Mouse (Mus musculus): ENCODE data around the gene Ppp1r16b. TPM values are rescaled to one million over a fixed set of nuclear protein-coding genes. Genes with fewer than 3 reads are reported as not detected.

Gene Ppp1r16b
- polyA plus RNA-seq, 1 experiment from 2014 or later, result 6.0 TPM

DNA sequence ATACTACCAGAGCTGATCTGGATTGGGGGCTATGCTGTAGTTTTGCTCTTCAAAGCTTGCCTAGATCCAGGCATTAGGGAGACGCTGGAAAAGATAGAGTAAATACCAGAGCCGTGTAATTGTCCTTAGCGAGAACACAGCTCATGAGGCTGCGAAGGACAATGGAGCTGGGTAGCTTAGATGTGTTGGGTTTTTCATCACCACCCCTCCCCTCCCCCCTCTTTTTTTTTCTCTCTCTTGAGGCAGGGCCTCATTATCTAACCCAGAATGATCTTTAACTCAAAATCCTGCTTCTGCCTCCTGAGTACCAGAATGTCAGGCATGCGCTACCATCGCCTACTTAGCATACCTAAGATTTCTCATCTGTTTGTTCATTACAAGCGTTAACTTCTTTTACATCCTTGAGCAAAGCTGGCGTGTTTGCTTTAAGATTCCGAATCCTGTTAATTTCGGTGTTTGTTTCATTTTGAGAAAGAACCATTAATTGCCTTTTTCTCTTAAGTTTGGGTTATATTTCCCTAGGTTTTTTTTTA, 15.2 kb downstream of the Ppp1r16b start:
- Histone ChIP-seq H3K9ac (replicated peaks; ENCODE audit: low read depth, low read length) (no peak overlapping the region), H3K9me3 (ENCODE audit: control insufficient read depth, low read depth, low read length) (no peaks in the 10 kb centered on the region), H3K4me3 (ENCODE audit: low read depth, low read length) (no peak overlapping the region), H3K27me3 (ENCODE audit: control insufficient read depth, insufficient read depth, low read length) (no peaks in the 10 kb centered on the region), H3K27ac (ENCODE audit: low read length) (no peak overlapping the region), H3K4me1 (ENCODE audit: control insufficient read depth, insufficient read depth, low read length) (no peaks in the 10 kb centered on the region), H3K4me2 (replicated peaks; ENCODE audit: low read depth, low read length) (no peak overlapping the region), H3K36me3 (ENCODE audit: control insufficient read depth, insufficient read depth, low read length) (no peaks in the 10 kb centered on the region)
- ATAC-seq (ENCODE audit: insufficient number of reproducible peaks, insufficient read depth, low FRiP score, low read depth), result no peak
- WGBS, result 77% methylated on average over 10 of the region's 10 CpGs

DNA sequence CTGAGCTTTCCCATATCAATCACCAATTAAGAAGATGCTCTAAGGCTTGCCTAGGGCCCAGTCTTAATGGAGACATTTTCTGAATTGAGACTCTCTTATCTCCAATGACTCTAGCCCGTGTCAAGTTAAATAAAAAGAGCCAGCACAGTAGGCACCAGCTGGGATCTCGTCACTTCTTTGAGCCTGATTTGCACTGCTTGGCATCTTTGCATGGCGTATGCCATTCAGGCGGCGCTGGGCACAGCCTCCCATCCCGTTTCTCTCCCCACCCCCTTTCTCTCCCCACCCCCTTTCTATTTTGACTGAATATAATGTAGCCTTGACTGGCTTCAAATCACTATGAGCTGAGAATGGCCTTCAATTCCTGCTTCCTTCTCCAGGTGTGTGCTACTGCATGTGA, 16.5 kb downstream of the Ppp1r16b start:
- Histone ChIP-seq H3K9ac (replicated peaks; ENCODE audit: low read depth, low read length) (no peak overlapping the region), H3K4me1 (ENCODE audit: control insufficient read depth, insufficient read depth, low read length) (no peaks in the 10 kb centered on the region), H3K27me3 (ENCODE audit: control insufficient read depth, insufficient read depth, low read length) (no peaks in the 10 kb centered on the region), H3K4me2 (replicated peaks; ENCODE audit: low read depth, low read length) (no peak overlapping the region), H3K36me3 (ENCODE audit: control insufficient read depth, insufficient read depth, low read length) (no peaks in the 10 kb centered on the region), H3K9me3 (ENCODE audit: control insufficient read depth, low read depth, low read length) (no peaks in the 10 kb centered on the region), H3K27ac (ENCODE audit: low read length) (no peak overlapping the region), H3K4me3 (ENCODE audit: low read depth, low read length) (no peak overlapping the region)
- WGBS, result 79% methylated on average over 6 of the region's 6 CpGs
- ATAC-seq (ENCODE audit: insufficient number of reproducible peaks, insufficient read depth, low FRiP score, low read depth), result no peak

DNA sequence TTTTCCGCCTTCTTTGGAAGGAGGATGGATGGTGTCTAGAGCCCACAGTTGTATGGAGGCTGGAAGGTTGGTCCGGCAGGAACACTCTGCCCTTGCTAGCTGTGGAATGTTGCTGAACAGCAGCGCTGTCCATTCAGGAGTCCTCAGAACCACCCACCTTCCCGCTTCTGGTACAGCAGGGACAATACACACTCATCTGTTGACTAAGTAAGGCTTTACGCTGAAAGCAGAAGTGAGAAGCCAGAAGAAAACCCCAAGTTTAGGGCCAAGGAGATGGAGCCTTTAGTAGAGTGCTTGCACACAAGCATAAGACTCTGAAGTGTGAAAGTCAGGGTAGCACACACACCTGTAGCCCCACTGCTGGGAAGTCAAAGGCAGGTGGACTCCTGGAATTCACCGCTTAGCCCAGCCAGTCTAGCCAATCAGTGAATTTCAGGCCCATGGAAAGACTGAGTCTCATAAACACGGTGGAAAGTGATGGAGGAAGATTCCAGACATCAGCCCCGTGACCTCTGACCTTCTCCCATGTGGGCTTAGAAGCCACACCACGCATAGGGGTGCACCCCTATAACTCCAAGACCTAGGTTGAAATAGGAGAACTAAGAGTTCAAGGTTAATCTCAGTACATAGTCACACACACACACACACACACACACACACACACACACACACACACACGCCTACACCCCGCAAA, 17.3 kb downstream of the Ppp1r16b start:
- no peak overlapping the region for H3K27ac ChIP-seq (ENCODE audit: low read length)
- no peaks in the 10 kb centered on the region for H3K36me3 ChIP-seq (ENCODE audit: control insufficient read depth, insufficient read depth, low read length)
- H3K4me3 ChIP-seq (ENCODE audit: low read depth, low read length), result no peak overlapping the region
- H3K4me1 ChIP-seq (ENCODE audit: control insufficient read depth, insufficient read depth, low read length), result no peaks in the 10 kb centered on the region
- H3K4me2 ChIP-seq (replicated peaks; ENCODE audit: low read depth, low read length), result no peak overlapping the region
- no peaks in the 10 kb centered on the region for H3K9me3 ChIP-seq (ENCODE audit: control insufficient read depth, low read depth, low read length)
- 53% methylated on average over 11 of the region's 11 CpGs for WGBS
- H3K9ac ChIP-seq (replicated peaks; ENCODE audit: low read depth, low read length), result no peak overlapping the region
- ATAC-seq (ENCODE audit: insufficient number of reproducible peaks, insufficient read depth, low FRiP score, low read depth), result no peak
- H3K27me3 ChIP-seq (ENCODE audit: control insufficient read depth, insufficient read depth, low read length), result no peaks in the 10 kb centered on the region

DNA sequence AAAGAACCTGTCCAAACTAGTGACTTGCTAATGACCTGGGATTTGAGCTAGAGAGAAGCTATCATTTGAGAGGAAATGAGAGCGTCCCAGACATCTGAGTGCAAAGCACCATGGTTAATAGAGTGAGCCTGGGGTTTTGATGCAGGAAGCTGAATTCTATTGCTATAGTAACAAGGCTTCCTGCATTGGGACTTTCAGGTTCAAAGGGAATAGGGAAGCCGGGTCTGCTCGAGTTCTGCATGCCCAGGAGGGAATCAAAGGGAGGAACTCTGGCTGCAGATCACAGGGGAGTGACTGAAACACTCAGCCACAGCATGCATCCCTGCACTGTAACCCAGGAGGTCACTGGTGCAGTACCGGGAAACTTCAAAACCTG, 17.8 kb downstream of the Ppp1r16b start:
- ATAC-seq (ENCODE audit: insufficient number of reproducible peaks, insufficient read depth, low FRiP score, low read depth), result no peak
- no peaks in the 10 kb centered on the region for H3K36me3 ChIP-seq (ENCODE audit: control insufficient read depth, insufficient read depth, low read length)
- no peak overlapping the region for H3K4me2 ChIP-seq (replicated peaks; ENCODE audit: low read depth, low read length)
- no peak overlapping the region for H3K9ac ChIP-seq (replicated peaks; ENCODE audit: low read depth, low read length)
- H3K4me1 ChIP-seq (ENCODE audit: control insufficient read depth, insufficient read depth, low read length), result no peaks in the 10 kb centered on the region
- WGBS, result 23% methylated on average over 4 of the region's 4 CpGs
- H3K4me3 ChIP-seq (ENCODE audit: low read depth, low read length), result no peak overlapping the region
- H3K27ac ChIP-seq (ENCODE audit: low read length), result no peak overlapping the region
- H3K27me3 ChIP-seq (ENCODE audit: control insufficient read depth, insufficient read depth, low read length), result no peaks in the 10 kb centered on the region
- no peaks in the 10 kb centered on the region for H3K9me3 ChIP-seq (ENCODE audit: control insufficient read depth, low read depth, low read length)

DNA sequence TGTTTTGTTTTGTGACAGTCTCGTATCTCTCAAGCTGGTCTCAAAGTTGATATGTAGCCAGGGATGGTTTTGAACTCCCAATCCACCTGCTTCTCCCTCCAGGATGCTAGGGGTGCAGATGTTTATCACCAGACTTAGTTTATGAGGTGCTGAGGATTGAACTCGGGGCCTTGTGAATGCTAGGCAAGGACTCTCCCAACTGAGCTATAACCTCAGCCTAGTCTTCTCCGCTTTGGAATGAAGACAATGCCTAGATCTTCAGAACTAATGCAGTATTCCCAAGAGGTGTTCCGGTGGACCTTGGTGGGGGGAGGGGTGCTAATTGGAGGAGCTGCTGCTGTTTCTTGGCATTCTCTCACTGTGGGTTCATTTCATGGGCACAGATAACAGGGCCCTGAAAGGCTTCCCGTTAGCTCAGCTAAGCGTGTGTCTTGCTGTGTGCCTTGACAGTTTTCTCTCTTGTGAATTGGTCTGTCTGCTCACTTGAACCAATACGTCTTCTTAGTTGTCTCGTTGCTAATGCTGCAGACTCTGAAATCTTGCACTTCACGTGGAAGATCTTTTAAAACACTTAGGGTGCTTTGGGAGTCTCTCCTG, 19.1 kb downstream of the Ppp1r16b start:
- Histone ChIP-seq H3K4me3 (ENCODE audit: low read depth, low read length) (no peak overlapping the region), H3K9ac (replicated peaks; ENCODE audit: low read depth, low read length) (no peak overlapping the region), H3K27ac (ENCODE audit: low read length) (no peak overlapping the region), H3K9me3 (ENCODE audit: control insufficient read depth, low read depth, low read length) (no peaks in the 10 kb centered on the region), H3K4me2 (replicated peaks; ENCODE audit: low read depth, low read length) (no peak overlapping the region), H3K36me3 (ENCODE audit: control insufficient read depth, insufficient read depth, low read length) (no peaks in the 10 kb centered on the region), H3K4me1 (ENCODE audit: control insufficient read depth, insufficient read depth, low read length) (no peaks in the 10 kb centered on the region), H3K27me3 (ENCODE audit: control insufficient read depth, insufficient read depth, low read length) (no peaks in the 10 kb centered on the region)
- WGBS, result 61% methylated on average over 9 of the region's 9 CpGs
- ATAC-seq (ENCODE audit: insufficient number of reproducible peaks, insufficient read depth, low FRiP score, low read depth), result no peak

DNA sequence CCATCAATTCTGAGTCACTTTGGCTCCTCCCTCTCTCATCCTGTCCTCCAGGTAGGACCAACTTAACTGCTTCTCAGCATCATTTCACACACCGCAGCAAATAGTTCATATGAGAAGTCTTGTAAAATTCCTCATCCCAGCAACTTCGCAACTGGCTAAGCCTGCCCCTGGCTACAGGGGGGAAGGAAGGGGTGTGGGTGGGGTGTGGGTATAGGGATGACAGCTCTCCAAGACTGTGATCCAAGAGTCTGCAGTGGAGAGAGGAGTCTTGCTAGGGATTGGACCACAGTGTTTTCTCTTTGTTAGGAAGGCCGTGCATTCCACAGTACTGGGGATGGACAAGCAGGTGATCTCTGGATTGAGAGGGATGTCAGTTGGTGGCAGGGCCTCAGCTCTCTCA, 19.7 kb downstream of the Ppp1r16b start:
- Histone ChIP-seq H3K36me3 (ENCODE audit: control insufficient read depth, insufficient read depth, low read length) (no peaks in the 10 kb centered on the region), H3K4me3 (ENCODE audit: low read depth, low read length) (no peak overlapping the region), H3K27ac (ENCODE audit: low read length) (no peak overlapping the region), H3K4me1 (ENCODE audit: control insufficient read depth, insufficient read depth, low read length) (no peaks in the 10 kb centered on the region), H3K27me3 (ENCODE audit: control insufficient read depth, insufficient read depth, low read length) (no peaks in the 10 kb centered on the region), H3K4me2 (replicated peaks; ENCODE audit: low read depth, low read length) (no peak overlapping the region), H3K9me3 (ENCODE audit: control insufficient read depth, low read depth, low read length) (no peaks in the 10 kb centered on the region), H3K9ac (replicated peaks; ENCODE audit: low read depth, low read length) (no peak overlapping the region)
- WGBS, result 74% methylated on average over 3 of the region's 3 CpGs
- ATAC-seq (ENCODE audit: insufficient number of reproducible peaks, insufficient read depth, low FRiP score, low read depth), result no peak

DNA sequence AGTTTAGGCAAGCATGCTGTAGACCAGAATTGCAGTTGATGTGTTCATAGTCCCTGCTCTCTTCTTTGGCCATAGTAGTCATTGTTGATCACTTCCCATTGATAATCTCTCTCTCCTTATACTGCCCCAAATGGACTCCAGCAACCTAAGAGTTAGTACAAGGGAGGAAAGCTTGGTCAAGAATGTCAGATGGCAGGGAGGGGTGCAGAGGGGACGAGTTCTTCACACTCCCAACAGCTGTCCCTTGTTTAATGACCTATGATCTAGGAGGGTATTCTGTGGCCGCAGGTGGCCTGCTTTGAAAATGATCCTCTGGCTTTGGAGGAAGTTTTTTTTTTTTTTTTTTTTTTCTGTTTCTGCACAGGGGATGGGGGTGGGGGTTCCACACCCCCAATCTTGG, 21.2 kb downstream of the Ppp1r16b start:
- WGBS, result 29% methylated on average over 2 of the region's 2 CpGs
- no peak overlapping the region for H3K9ac ChIP-seq (replicated peaks; ENCODE audit: low read depth, low read length)
- no peak overlapping the region for H3K4me2 ChIP-seq (replicated peaks; ENCODE audit: low read depth, low read length)
- no peaks in the 10 kb centered on the region for H3K27me3 ChIP-seq (ENCODE audit: control insufficient read depth, insufficient read depth, low read length)
- H3K36me3 ChIP-seq (ENCODE audit: control insufficient read depth, insufficient read depth, low read length), result no peaks in the 10 kb centered on the region
- H3K9me3 ChIP-seq (ENCODE audit: control insufficient read depth, low read depth, low read length), result no peaks in the 10 kb centered on the region
- no peak overlapping the region for H3K27ac ChIP-seq (ENCODE audit: low read length)
- H3K4me1 ChIP-seq (ENCODE audit: control insufficient read depth, insufficient read depth, low read length), result no peaks in the 10 kb centered on the region
- no peak for ATAC-seq (ENCODE audit: insufficient number of reproducible peaks, insufficient read depth, low FRiP score, low read depth)
- H3K4me3 ChIP-seq (ENCODE audit: low read depth, low read length), result no peak overlapping the region

DNA sequence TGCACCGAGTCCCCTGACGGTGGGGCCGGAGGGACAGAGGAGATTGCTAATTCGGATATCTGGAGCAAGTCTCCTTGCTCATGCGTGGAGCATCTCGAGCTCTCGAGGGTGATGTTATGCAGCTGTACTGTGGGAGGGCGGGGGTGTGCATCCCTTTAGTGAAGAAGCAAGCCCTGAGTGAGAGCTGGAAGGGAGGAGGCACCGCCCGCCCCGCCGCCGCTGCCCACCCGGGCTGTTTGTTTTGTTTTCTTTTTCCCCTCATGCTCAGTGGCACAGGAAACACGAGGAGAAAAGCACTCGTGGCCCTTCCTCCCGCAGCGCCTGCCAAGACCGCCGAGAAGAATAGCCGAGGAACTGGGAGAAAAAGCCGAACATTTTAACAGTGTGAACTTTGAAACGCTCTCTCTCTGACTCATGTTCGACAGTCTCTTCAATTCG, 22.6 kb downstream of the Ppp1r16b start:
- Histone ChIP-seq H3K4me3 (ENCODE audit: low read depth, low read length) (no peak overlapping the region), H3K27ac (ENCODE audit: low read length) (no peak overlapping the region; the same call in 1 of the 2 replicates), H3K9me3 (ENCODE audit: control insufficient read depth, low read depth, low read length) (no peaks in the 10 kb centered on the region), H3K4me2 (replicated peaks; ENCODE audit: low read depth, low read length) (peak overlapping the region; percentile 29), H3K36me3 (ENCODE audit: control insufficient read depth, insufficient read depth, low read length) (no peaks in the 10 kb centered on the region), H3K27me3 (ENCODE audit: control insufficient read depth, insufficient read depth, low read length) (no peaks in the 10 kb centered on the region), H3K9ac (replicated peaks; ENCODE audit: low read depth, low read length) (no peak overlapping the region), H3K4me1 (ENCODE audit: control insufficient read depth, insufficient read depth, low read length) (no peaks in the 10 kb centered on the region)
- 45% methylated on average over 25 of the region's 25 CpGs for WGBS
- ATAC-seq (ENCODE audit: insufficient number of reproducible peaks, insufficient read depth, low FRiP score, low read depth), result no peak

Data from stomach, embryonic 14.5 days (tissue).